Mouse (Mus musculus) ovary, adult 10 weeks (tissue): Measurements from ENCODE around the gene Cyp8b1. TPM values are rescaled to one million over a fixed set of nuclear protein-coding genes. Genes with fewer than 3 reads are reported as not detected.

Experiments used
- polyA plus RNA-seq: library from polyadenylated mRNA; stranded (reverse); fragments of 350-450 nt; fragmentation: Illumina TruSeq; extraction: RNeasy Lipid Tissue Mini Kit (QIAGEN cat#74804); gene quantifications from one replicate; pipeline ENCODE4 v1.2.3, GENCODE M21; 2014

Gene Cyp8b1
- not detected for polyA plus RNA-seq

DNA sequence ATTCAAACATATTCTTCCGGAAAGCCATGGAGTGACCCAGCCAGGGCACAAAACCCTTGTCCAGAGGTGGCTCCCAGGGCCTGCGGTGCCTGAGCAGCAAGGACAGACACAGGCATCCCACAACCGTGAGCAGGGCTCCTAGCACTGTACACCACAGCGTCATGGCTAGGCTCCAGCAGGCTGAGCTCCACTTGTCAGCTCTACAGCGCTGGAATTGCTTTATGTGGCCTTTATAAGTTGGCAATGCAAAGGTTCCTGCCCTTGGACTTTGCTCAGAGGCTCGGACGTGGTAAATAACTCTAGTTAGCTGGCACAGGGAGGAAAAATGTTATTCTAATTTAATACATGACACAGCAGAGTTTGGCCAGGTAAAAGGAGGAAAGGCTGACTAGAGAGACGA, at the start of gene Cyp8b1:
Gene Cyp8b1 (minus strand): TSS at position 204 of the 400 bp plus-strand sequence.

GRCm38 (mm10) chr9:121950418-121951113, 34.5 kb upstream of the Cyp8b1 start, which contains the start of gene Fam198a:
Gene Fam198a, plus strand, starts transcription at chr9:121950988.

GRCm38 (mm10) chr9:121898245-121898644, 17.9 kb downstream of the Cyp8b1 start, which contains the start of gene Ackr2:
Gene Ackr2, plus strand, starts transcription at chr9:121898355.

Other genes starting within 250 kb of the Cyp8b1 start
- gene Sec22c, start 210.8 kb downstream of the Cyp8b1 start, polyA plus RNA-seq: 10.4 TPM
- 18.5 TPM for gene Ss18l2, start 206.0 kb downstream of the Cyp8b1 start, polyA plus RNA-seq
- 128 TPM for gene Nktr, start 197.1 kb downstream of the Cyp8b1 start, polyA plus RNA-seq
- gene Zfp651, start 157.0 kb downstream of the Cyp8b1 start, polyA plus RNA-seq: 0.60 TPM
- gene Klhl40, start 138.7 kb downstream of the Cyp8b1 start, polyA plus RNA-seq: not detected
- not detected for gene Hhatl, start 123.8 kb downstream of the Cyp8b1 start, polyA plus RNA-seq
- not detected for gene Ccdc13, start 76.8 kb downstream of the Cyp8b1 start, polyA plus RNA-seq
- 21.6 TPM for gene Higd1a, start 57.9 kb downstream of the Cyp8b1 start, polyA plus RNA-seq
- gene Ackr2, start 17.9 kb downstream of the Cyp8b1 start, polyA plus RNA-seq: 1.2 TPM
- gene Fam198a, start 34.7 kb upstream of the Cyp8b1 start, polyA plus RNA-seq: 4.8 TPM
- 0.37 TPM for gene Pomgnt2, start 80.8 kb upstream of the Cyp8b1 start, polyA plus RNA-seq
- 108 TPM for gene Snrk, start 201.0 kb upstream of the Cyp8b1 start, polyA plus RNA-seq